Mouse (Mus musculus): ENCODE measurements around the gene Oosp3. TPM values are rescaled to one million over a fixed set of nuclear protein-coding genes. Genes with fewer than 3 reads are reported as not detected.

The Oosp3 gene
- polyA plus RNA-seq, 1 experiment from 2014 or later = not detected

DNA sequence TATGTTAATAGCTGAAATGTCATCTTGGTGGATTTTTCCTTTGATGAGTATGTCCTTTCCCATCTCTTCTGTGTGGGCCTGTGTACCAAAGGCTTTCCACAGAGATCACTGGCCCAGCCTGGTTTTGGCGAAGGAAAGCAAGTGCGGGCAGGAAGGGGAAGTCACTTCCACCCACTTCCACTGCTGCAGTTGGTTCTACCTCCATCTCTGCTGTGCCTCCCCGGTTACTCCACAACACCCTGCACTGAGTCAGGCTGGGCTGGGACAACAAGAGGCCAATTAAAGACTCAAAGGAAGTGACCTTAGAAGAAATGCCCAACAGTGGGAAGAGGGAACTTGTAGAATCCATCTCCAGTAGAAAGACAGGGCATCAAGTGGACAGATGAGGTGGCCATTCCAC is 23.2 kb downstream of the Oosp3 start:
- Histone ChIP-seq H3K36me3 (ENCODE audit: control insufficient read depth, insufficient read depth, low read length) (no peaks in the 10 kb centered on the region), H3K9me3 (ENCODE audit: control insufficient read depth, low read length) (no peaks in the 10 kb centered on the region), H3K27ac (ENCODE audit: low read depth, low read length) (no peak overlapping the region), H3K4me3 (ENCODE audit: low read depth, low read length) (no peak overlapping the region), H3K4me1 (ENCODE audit: control insufficient read depth, insufficient read depth, low read length) (no peaks in the 10 kb centered on the region), H3K27me3 (ENCODE audit: control insufficient read depth, insufficient read depth, low read length) (no peaks in the 10 kb centered on the region), H3K9ac (ENCODE audit: low read length) (no peak overlapping the region), H3K4me2 (no peak overlapping the region)
- ATAC-seq (ENCODE audit: low FRiP score) (no peak), DNase-seq (ENCODE audit: low spot score, missing footprints) (no peak)
- WGBS = 94% methylated on average over 3 of the region's 3 CpGs

DNA sequence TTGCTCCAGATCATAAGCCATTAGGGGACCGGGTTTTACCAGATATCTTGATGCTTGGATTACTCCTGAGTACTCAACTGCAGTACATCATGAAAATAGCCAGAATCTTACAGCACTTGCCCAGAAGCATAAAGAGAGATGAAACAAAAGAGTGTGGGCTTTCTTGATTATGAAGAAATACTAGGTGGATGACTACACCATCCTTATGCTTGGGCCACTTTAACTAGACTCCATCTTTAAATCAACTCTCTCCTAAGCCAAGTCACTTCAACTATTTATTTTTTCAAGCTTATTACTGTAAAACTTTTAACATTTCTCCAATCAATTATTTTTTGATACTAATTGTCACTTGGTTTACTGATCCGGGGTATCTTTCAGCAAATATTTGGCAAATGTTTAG is 27.0 kb downstream of the Oosp3 start:
- no peak overlapping the region for H3K9ac ChIP-seq (ENCODE audit: low read length)
- no peak overlapping the region for H3K4me2 ChIP-seq
- H3K27ac ChIP-seq (ENCODE audit: low read depth, low read length) = no peak overlapping the region
- H3K27me3 ChIP-seq (ENCODE audit: control insufficient read depth, insufficient read depth, low read length) = no peaks in the 10 kb centered on the region
- no peaks in the 10 kb centered on the region for H3K36me3 ChIP-seq (ENCODE audit: control insufficient read depth, insufficient read depth, low read length)
- H3K4me1 ChIP-seq (ENCODE audit: control insufficient read depth, insufficient read depth, low read length) = no peaks in the 10 kb centered on the region
- 81% methylated on average over 2 of the region's 2 CpGs for WGBS
- H3K9me3 ChIP-seq (ENCODE audit: control insufficient read depth, low read length) = no peaks in the 10 kb centered on the region
- DNase-seq (ENCODE audit: low spot score, missing footprints) (no peak), ATAC-seq (ENCODE audit: low FRiP score) (no peak)
- H3K4me3 ChIP-seq (ENCODE audit: low read depth, low read length) = no peak overlapping the region

DNA sequence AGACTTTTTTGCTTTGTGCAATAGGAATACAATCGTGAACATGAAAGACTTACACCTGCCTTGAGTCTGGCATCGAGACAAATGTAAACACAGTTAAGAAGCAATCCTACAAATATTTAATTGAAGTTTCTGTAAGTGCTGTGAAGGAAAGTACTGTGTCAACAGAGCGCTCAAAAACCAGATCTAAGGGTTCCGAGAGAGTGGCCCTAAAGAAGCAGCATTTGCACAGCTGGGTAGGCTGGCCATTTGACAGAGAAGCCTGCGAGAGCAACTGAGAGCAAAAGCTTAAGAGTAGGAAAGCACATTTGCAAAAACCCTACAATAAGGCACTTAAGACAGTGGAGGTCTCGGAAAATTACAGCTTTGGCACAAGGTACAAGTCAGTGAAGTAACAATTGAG is 27.4 kb downstream of the Oosp3 start:
- no peak overlapping the region for H3K9ac ChIP-seq (ENCODE audit: low read length)
- H3K9me3 ChIP-seq (ENCODE audit: control insufficient read depth, low read length) = no peaks in the 10 kb centered on the region
- H3K36me3 ChIP-seq (ENCODE audit: control insufficient read depth, insufficient read depth, low read length) = no peaks in the 10 kb centered on the region
- 75% methylated on average over 6 of the region's 6 CpGs for WGBS
- ATAC-seq (ENCODE audit: low FRiP score) = no peak
- no peak overlapping the region for H3K4me2 ChIP-seq
- H3K27ac ChIP-seq (ENCODE audit: low read depth, low read length) = no peak overlapping the region
- no peak overlapping the region for H3K4me3 ChIP-seq (ENCODE audit: low read depth, low read length)
- no peak for DNase-seq (ENCODE audit: low spot score, missing footprints)
- H3K4me1 ChIP-seq (ENCODE audit: control insufficient read depth, insufficient read depth, low read length) = no peaks in the 10 kb centered on the region
- H3K27me3 ChIP-seq (ENCODE audit: control insufficient read depth, insufficient read depth, low read length) = no peaks in the 10 kb centered on the region

DNA sequence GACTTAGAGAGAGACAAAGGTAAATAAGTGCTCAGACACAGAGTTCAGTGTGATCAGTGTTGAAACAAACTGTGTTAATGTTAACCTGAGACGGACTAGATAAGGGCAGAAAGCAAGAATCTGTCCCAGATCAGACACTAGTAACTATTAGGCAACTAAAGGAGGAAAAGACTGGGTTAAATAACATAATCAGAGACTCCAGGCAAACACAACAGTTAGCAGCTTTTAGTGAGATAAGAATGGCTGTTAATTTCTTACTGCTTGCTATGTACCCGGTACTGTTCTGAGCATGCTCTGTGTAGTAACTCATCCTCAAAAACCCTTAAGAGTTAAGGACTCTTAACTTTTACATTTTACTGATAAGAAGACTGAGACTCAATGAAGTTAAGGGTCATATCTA is 29.1 kb downstream of the Oosp3 start:
- ATAC-seq (ENCODE audit: low FRiP score) = no peak
- no peak overlapping the region for H3K4me2 ChIP-seq
- no peaks in the 10 kb centered on the region for H3K27me3 ChIP-seq (ENCODE audit: control insufficient read depth, insufficient read depth, low read length)
- no peak overlapping the region for H3K27ac ChIP-seq (ENCODE audit: low read depth, low read length)
- DNase-seq (ENCODE audit: low spot score, missing footprints) = no peak
- no peaks in the 10 kb centered on the region for H3K36me3 ChIP-seq (ENCODE audit: control insufficient read depth, insufficient read depth, low read length)
- H3K4me3 ChIP-seq (ENCODE audit: low read depth, low read length) = no peak overlapping the region
- no peak overlapping the region for H3K9ac ChIP-seq (ENCODE audit: low read length)
- WGBS = 87% methylated on average over 2 of the region's 2 CpGs
- H3K9me3 ChIP-seq (ENCODE audit: control insufficient read depth, low read length) = no peaks in the 10 kb centered on the region
- no peaks in the 10 kb centered on the region for H3K4me1 ChIP-seq (ENCODE audit: control insufficient read depth, insufficient read depth, low read length)

DNA sequence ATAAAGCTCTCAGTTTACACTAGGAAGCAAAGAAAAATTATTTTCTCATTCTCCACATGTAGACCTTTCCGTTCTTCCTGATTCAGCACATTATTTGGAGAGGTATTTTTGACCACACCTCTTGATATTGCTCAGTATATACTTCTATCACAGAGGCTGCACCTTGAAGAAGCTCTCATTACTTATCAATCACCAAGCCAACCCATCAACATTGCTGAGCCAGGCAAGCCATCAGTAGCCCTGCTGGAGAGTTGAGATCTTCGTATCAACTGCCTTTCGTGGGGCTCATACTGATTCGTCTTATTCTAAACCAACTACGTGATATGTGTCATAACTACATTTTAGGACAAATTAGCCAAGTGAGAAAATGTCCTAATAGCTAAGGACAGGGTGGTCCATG is 30.4 kb downstream of the Oosp3 start:
- WGBS = 91% methylated on average over 5 of the region's 5 CpGs
- H3K9ac ChIP-seq (ENCODE audit: low read length) = no peak overlapping the region
- no peaks in the 10 kb centered on the region for H3K9me3 ChIP-seq (ENCODE audit: control insufficient read depth, low read length)
- no peak overlapping the region for H3K27ac ChIP-seq (ENCODE audit: low read depth, low read length)
- H3K4me2 ChIP-seq = no peak overlapping the region
- H3K36me3 ChIP-seq (ENCODE audit: control insufficient read depth, insufficient read depth, low read length) = no peaks in the 10 kb centered on the region
- no peaks in the 10 kb centered on the region for H3K27me3 ChIP-seq (ENCODE audit: control insufficient read depth, insufficient read depth, low read length)
- ATAC-seq (ENCODE audit: low FRiP score) = no peak
- H3K4me1 ChIP-seq (ENCODE audit: control insufficient read depth, insufficient read depth, low read length) = no peaks in the 10 kb centered on the region
- no peak for DNase-seq (ENCODE audit: low spot score, missing footprints)
- no peak overlapping the region for H3K4me3 ChIP-seq (ENCODE audit: low read depth, low read length)

DNA sequence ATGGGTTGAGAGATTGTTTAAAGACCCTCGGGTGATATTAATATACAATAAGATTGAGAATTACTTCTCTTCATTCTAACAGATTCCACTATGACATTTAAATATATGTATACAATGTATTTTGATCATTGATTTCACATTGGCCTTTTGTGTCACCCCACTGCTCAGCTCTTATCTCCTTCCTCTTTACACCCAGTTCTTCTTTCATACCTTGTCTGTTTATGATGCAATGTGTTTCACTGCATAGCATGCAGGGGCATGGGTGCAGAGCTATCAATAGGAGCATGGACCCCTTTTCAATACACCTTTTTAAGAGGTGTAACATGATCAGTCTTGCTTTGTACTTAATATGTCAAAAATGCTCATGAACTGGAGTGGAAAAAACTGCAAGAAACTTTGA is 33.4 kb downstream of the Oosp3 start:
- WGBS = 83% methylated on average over 1 of the region's 1 CpGs
- Histone ChIP-seq H3K9ac (ENCODE audit: low read length) (no peak overlapping the region), H3K27ac (ENCODE audit: low read depth, low read length) (no peak overlapping the region), H3K4me2 (no peak overlapping the region), H3K27me3 (ENCODE audit: control insufficient read depth, insufficient read depth, low read length) (no peaks in the 10 kb centered on the region), H3K4me1 (ENCODE audit: control insufficient read depth, insufficient read depth, low read length) (no peaks in the 10 kb centered on the region), H3K36me3 (ENCODE audit: control insufficient read depth, insufficient read depth, low read length) (no peaks in the 10 kb centered on the region), H3K9me3 (ENCODE audit: control insufficient read depth, low read length) (no peaks in the 10 kb centered on the region), H3K4me3 (ENCODE audit: low read depth, low read length) (no peak overlapping the region)
- ATAC-seq (ENCODE audit: low FRiP score) (no peak), DNase-seq (ENCODE audit: low spot score, missing footprints) (no peak)

DNA sequence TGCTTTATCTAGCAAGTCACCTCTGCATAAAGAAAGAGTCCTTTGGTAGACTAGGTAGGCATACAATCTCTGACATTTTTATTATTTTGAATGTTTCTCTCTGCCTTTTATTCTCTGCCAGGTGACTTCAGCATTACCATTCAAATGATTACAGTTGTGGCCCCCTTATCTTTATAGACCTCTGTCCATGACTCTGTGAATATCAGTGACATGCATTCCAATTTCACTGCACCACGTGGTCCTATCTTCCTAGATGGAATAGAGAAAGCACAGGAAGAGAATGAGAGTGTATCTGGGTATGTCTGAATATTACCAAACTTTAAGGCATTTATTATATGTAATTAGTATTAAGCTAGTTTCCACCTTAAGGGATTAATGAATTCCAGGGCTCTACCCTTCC is 39.6 kb downstream of the Oosp3 start:
- H3K9ac ChIP-seq (ENCODE audit: low read length) = no peak overlapping the region
- ATAC-seq (ENCODE audit: low FRiP score) (no peak), DNase-seq (ENCODE audit: low spot score, missing footprints) (no peak)
- 53% methylated on average over 1 of the region's 1 CpGs for WGBS
- no peak overlapping the region for H3K4me2 ChIP-seq
- no peaks in the 10 kb centered on the region for H3K36me3 ChIP-seq (ENCODE audit: control insufficient read depth, insufficient read depth, low read length)
- H3K27ac ChIP-seq (ENCODE audit: low read depth, low read length) = no peak overlapping the region
- H3K4me1 ChIP-seq (ENCODE audit: control insufficient read depth, insufficient read depth, low read length) = no peaks in the 10 kb centered on the region
- H3K9me3 ChIP-seq (ENCODE audit: control insufficient read depth, low read length) = no peaks in the 10 kb centered on the region
- H3K27me3 ChIP-seq (ENCODE audit: control insufficient read depth, insufficient read depth, low read length) = no peaks in the 10 kb centered on the region
- H3K4me3 ChIP-seq (ENCODE audit: low read depth, low read length) = no peak overlapping the region

DNA sequence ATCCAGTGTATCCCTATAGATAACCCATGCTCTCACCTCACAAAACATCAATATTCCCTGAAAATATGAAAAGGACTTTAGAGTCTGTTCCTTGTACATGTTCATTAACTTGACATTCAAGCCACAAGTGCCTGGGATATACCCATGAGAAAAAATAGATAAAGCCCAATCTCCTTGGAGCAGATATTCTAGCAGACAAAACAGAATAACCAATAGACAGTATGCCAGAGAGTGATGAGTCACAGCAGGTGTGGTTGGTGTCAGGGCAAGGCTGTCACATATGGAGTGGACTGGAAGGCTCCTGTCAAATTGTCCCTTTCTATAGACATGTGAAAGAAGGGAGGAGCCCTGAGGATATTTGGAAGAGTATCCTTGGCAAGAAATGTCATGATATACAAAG is 48.8 kb downstream of the Oosp3 start:
- DNase-seq (ENCODE audit: low spot score, missing footprints) (no peak), ATAC-seq (ENCODE audit: low FRiP score) (no peak)
- Histone ChIP-seq H3K27me3 (ENCODE audit: control insufficient read depth, insufficient read depth, low read length) (no peaks in the 10 kb centered on the region), H3K36me3 (ENCODE audit: control insufficient read depth, insufficient read depth, low read length) (no peaks in the 10 kb centered on the region), H3K27ac (ENCODE audit: low read depth, low read length) (no peak overlapping the region), H3K9me3 (ENCODE audit: control insufficient read depth, low read length) (no peaks in the 10 kb centered on the region), H3K4me2 (no peak overlapping the region), H3K4me1 (ENCODE audit: control insufficient read depth, insufficient read depth, low read length) (no peaks in the 10 kb centered on the region), H3K4me3 (ENCODE audit: low read depth, low read length) (no peak overlapping the region), H3K9ac (ENCODE audit: low read length) (no peak overlapping the region)

DNA sequence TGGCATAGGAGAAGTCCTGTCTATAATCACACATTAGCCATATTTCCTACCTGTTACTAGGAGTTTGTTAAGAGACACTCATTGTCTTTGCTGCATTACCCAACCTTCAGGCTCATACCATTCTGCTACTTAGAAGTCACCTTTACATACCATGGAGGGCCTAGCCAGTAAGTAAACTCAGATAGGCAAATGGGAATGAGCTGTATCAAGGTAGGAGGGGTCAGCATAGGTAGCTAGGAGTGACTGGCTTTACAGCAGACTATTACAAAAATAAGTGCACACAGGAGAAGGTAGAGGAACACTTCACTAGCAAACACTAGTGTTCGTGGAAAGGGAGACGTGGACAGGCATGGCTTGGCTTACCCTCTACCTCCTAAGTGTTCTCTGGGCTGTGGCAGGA is 50.4 kb downstream of the Oosp3 start, which contains the start of gene Gif:
Gif (plus strand) TSS at position 257 of the 400 bp plus-strand sequence.
- Histone ChIP-seq H3K9ac (ENCODE audit: low read length) (no peak within 1 kb of the TSS), H3K4me2 (no peak within 1 kb of the TSS), H3K4me3 (ENCODE audit: low read depth, low read length) (no peak within 1 kb of the TSS), H3K4me1 (ENCODE audit: control insufficient read depth, insufficient read depth, low read length) (no peaks in the 10 kb centered on the region), H3K27ac (ENCODE audit: low read depth, low read length) (no peak within 1 kb of the TSS), H3K9me3 (ENCODE audit: control insufficient read depth, low read length) (no peaks in the 10 kb centered on the region), H3K36me3 (ENCODE audit: control insufficient read depth, insufficient read depth, low read length) (no peaks in the 10 kb centered on the region), H3K27me3 (ENCODE audit: control insufficient read depth, insufficient read depth, low read length) (no peaks in the 10 kb centered on the region)
- no peak for DNase-seq (ENCODE audit: low spot score, missing footprints)
- no peak for ATAC-seq (ENCODE audit: low FRiP score)
- 82% methylated on average over 2 of the region's 2 CpGs for whole genome bisulfite sequencing

Data from midbrain, embryonic 11.5 days (tissue).